Mouse (Mus musculus): Measurements from ENCODE around the gene Sema7a.

DNA sequence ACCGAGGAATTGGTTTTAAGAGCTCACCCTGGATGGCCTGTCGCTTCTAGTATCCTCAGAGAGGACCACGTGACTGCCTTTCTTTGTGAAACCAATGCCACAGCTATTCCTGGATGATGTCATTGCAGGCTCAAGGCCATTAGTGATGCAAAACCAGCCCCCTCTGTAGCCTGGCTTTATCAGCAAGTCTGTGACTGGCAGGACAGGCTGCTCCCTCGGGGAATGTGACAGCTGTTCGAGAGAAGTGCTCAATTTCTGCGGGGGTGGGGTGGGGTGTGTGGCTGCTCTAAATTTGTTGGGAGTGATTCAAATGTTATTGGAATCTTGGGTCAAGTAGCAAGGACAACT lies 69.1 kb downstream of the Sema7a start:
- TF ChIP-seq CHD2 (IDR thresholded peaks at IDR 0.05; ENCODE audit: low read depth, low read length): no peak
- TF ChIP-seq HCFC1 (IDR thresholded peaks at IDR 0.05; ENCODE audit: borderline replicate concordance, insufficient read depth, low read length): no peak

Measured in ES-E14 (cell line).